Mouse (Mus musculus): ENCODE data around the gene Tfg.

Gene Tfg

GRCm38 (mm10) chr16:56705731-56706130 is 11.5 kb downstream of the Tfg start:
- H3K36me3 ChIP-seq (ENCODE audit: insufficient read depth, low read length): peaks cover 76% of the 10 kb centered on the region
- TF ChIP-seq NANOG (IDR thresholded peaks at IDR 0.05; ENCODE audit: borderline replicate concordance, low read length) (no peak), POU5F1 (IDR thresholded peaks at IDR 0.05; ENCODE audit: borderline replicate concordance, low read length) (no peak), CTCF (conservative IDR thresholded peaks at IDR 0.05; ENCODE audit: low read length) (no peak; the same call in 1 of the 2 replicates)
- no peaks in the 10 kb centered on the region for H3K4me1 ChIP-seq (replicated peaks; ENCODE audit: low read depth, low read length)
- H3K27me3 ChIP-seq (ENCODE audit: insufficient read depth, low read length): no peaks in the 10 kb centered on the region
- no peaks in the 10 kb centered on the region for H3K9me3 ChIP-seq (ENCODE audit: low read length)
- no peak overlapping the region for H3K4me3 ChIP-seq (replicated peaks; ENCODE audit: low read length)

- Histone ChIP-seq H3K36me3 (ENCODE audit: insufficient read depth, low read length) (peaks cover 70% of the 10 kb centered on the region), H3K4me1 (replicated peaks; ENCODE audit: low read depth, low read length) (no peaks in the 10 kb centered on the region), H3K27me3 (ENCODE audit: insufficient read depth, low read length) (no peaks in the 10 kb centered on the region), H3K9me3 (ENCODE audit: low read length) (no peaks in the 10 kb centered on the region), H3K4me3 (replicated peaks; ENCODE audit: low read length) (no peak overlapping the region)
- TF ChIP-seq POU5F1 (IDR thresholded peaks at IDR 0.05; ENCODE audit: borderline replicate concordance, low read length) (no peak), CTCF (conservative IDR thresholded peaks at IDR 0.05; ENCODE audit: low read length) (no peak), NANOG (IDR thresholded peaks at IDR 0.05; ENCODE audit: borderline replicate concordance, low read length) (no peak)
These were observed 16.4 kb downstream of the Tfg start for GRCm38 (mm10) chr16:56700898-56701297.

GRCm38 (mm10) chr16:56696448-56696847 is 20.8 kb downstream of the Tfg start:
- no peaks in the 10 kb centered on the region for H3K27me3 ChIP-seq (ENCODE audit: insufficient read depth, low read length)
- H3K9me3 ChIP-seq (ENCODE audit: low read length): no peaks in the 10 kb centered on the region
- no peak for TF ChIP-seq POU5F1 (IDR thresholded peaks at IDR 0.05; ENCODE audit: borderline replicate concordance, low read length)
- no peak for TF ChIP-seq NANOG (IDR thresholded peaks at IDR 0.05; ENCODE audit: borderline replicate concordance, low read length)
- no peak overlapping the region for H3K4me3 ChIP-seq (replicated peaks; ENCODE audit: low read length)
- H3K36me3 ChIP-seq (ENCODE audit: insufficient read depth, low read length): peaks cover 65% of the 10 kb centered on the region
- H3K4me1 ChIP-seq (replicated peaks; ENCODE audit: low read depth, low read length): no peaks in the 10 kb centered on the region

- TF ChIP-seq POU5F1 (IDR thresholded peaks at IDR 0.05; ENCODE audit: borderline replicate concordance, low read length) (no peak), NANOG (IDR thresholded peaks at IDR 0.05; ENCODE audit: borderline replicate concordance, low read length) (no peak), CTCF (conservative IDR thresholded peaks at IDR 0.05; ENCODE audit: low read length) (no peak)
- H3K36me3 ChIP-seq (ENCODE audit: insufficient read depth, low read length): peaks cover 47% of the 10 kb centered on the region
- H3K27me3 ChIP-seq (ENCODE audit: insufficient read depth, low read length): no peaks in the 10 kb centered on the region
- H3K9me3 ChIP-seq (ENCODE audit: low read length): no peaks in the 10 kb centered on the region
- no peaks in the 10 kb centered on the region for H3K4me1 ChIP-seq (replicated peaks; ENCODE audit: low read depth, low read length)
- H3K4me3 ChIP-seq (replicated peaks; ENCODE audit: low read length): no peak overlapping the region
These were observed 26.5 kb downstream of the Tfg start for GRCm38 (mm10) chr16:56690715-56691114.

GRCm38 (mm10) chr16:56686747-56687146 is 30.5 kb downstream of the Tfg start:
- H3K27me3 ChIP-seq (ENCODE audit: insufficient read depth, low read length): no peaks in the 10 kb centered on the region
- peaks cover 25% of the 10 kb centered on the region for H3K36me3 ChIP-seq (ENCODE audit: insufficient read depth, low read length)
- no peaks in the 10 kb centered on the region for H3K4me1 ChIP-seq (replicated peaks; ENCODE audit: low read depth, low read length)
- TF ChIP-seq NANOG (IDR thresholded peaks at IDR 0.05; ENCODE audit: borderline replicate concordance, low read length) (no peak), POU5F1 (IDR thresholded peaks at IDR 0.05; ENCODE audit: borderline replicate concordance, low read length) (no peak), CTCF (conservative IDR thresholded peaks at IDR 0.05; ENCODE audit: low read length) (no peak)
- no peak overlapping the region for H3K4me3 ChIP-seq (replicated peaks; ENCODE audit: low read length)
- H3K9me3 ChIP-seq (ENCODE audit: low read length): no peaks in the 10 kb centered on the region

- no peaks in the 10 kb centered on the region for H3K4me1 ChIP-seq (replicated peaks; ENCODE audit: low read depth, low read length)
- no peaks in the 10 kb centered on the region for H3K9me3 ChIP-seq (ENCODE audit: low read length)
- no peaks in the 10 kb centered on the region for H3K27me3 ChIP-seq (ENCODE audit: insufficient read depth, low read length)
- H3K36me3 ChIP-seq (ENCODE audit: insufficient read depth, low read length): no peaks in the 10 kb centered on the region; the same call in 1 of the 2 replicates
- H3K4me3 ChIP-seq (replicated peaks; ENCODE audit: low read length): no peak overlapping the region
- TF ChIP-seq POU5F1 (IDR thresholded peaks at IDR 0.05; ENCODE audit: borderline replicate concordance, low read length): no peak
- no peak for TF ChIP-seq CTCF (conservative IDR thresholded peaks at IDR 0.05; ENCODE audit: low read length)
- TF ChIP-seq NANOG (IDR thresholded peaks at IDR 0.05; ENCODE audit: borderline replicate concordance, low read length): no peak
These were observed 36.1 kb downstream of the Tfg start for GRCm38 (mm10) chr16:56681010-56681645.

- Histone ChIP-seq H3K9me3 (ENCODE audit: low read length) (no peaks in the 10 kb centered on the region), H3K27me3 (ENCODE audit: insufficient read depth, low read length) (no peaks in the 10 kb centered on the region), H3K4me3 (replicated peaks; ENCODE audit: low read length) (no peak overlapping the region), H3K4me1 (replicated peaks; ENCODE audit: low read depth, low read length) (no peaks in the 10 kb centered on the region), H3K36me3 (ENCODE audit: insufficient read depth, low read length) (no peaks in the 10 kb centered on the region)
- TF ChIP-seq NANOG (IDR thresholded peaks at IDR 0.05; ENCODE audit: borderline replicate concordance, low read length) (no peak), CTCF (conservative IDR thresholded peaks at IDR 0.05; ENCODE audit: low read length) (no peak), POU5F1 (IDR thresholded peaks at IDR 0.05; ENCODE audit: borderline replicate concordance, low read length) (no peak)
These were observed 40.1 kb downstream of the Tfg start for GRCm38 (mm10) chr16:56677146-56677545.

- H3K9me3 ChIP-seq (ENCODE audit: low read length): no peaks in the 10 kb centered on the region
- no peaks in the 10 kb centered on the region for H3K4me1 ChIP-seq (replicated peaks; ENCODE audit: low read depth, low read length)
- TF ChIP-seq POU5F1 (IDR thresholded peaks at IDR 0.05; ENCODE audit: borderline replicate concordance, low read length) (no peak), CTCF (conservative IDR thresholded peaks at IDR 0.05; ENCODE audit: low read length) (no peak), NANOG (IDR thresholded peaks at IDR 0.05; ENCODE audit: borderline replicate concordance, low read length) (no peak)
These were observed 43.8 kb downstream of the Tfg start for GRCm38 (mm10) chr16:56673420-56673819.

GRCm38 (mm10) chr16:56670941-56671340 is 46.3 kb downstream of the Tfg start:
- H3K4me1 ChIP-seq (replicated peaks; ENCODE audit: low read depth, low read length): no peaks in the 10 kb centered on the region
- H3K9me3 ChIP-seq (ENCODE audit: low read length): no peaks in the 10 kb centered on the region
- no peaks in the 10 kb centered on the region for H3K36me3 ChIP-seq (ENCODE audit: insufficient read depth, low read length)
- H3K27me3 ChIP-seq (ENCODE audit: insufficient read depth, low read length): no peaks in the 10 kb centered on the region
- no peak for TF ChIP-seq NANOG (IDR thresholded peaks at IDR 0.05; ENCODE audit: borderline replicate concordance, low read length)
- TF ChIP-seq POU5F1 (IDR thresholded peaks at IDR 0.05; ENCODE audit: borderline replicate concordance, low read length): no peak
- no peak for TF ChIP-seq CTCF (conservative IDR thresholded peaks at IDR 0.05; ENCODE audit: low read length)
- H3K4me3 ChIP-seq (replicated peaks; ENCODE audit: low read length): no peak overlapping the region

More at GRCm38 (mm10) chr16:56673420-56673819, 43.8 kb downstream of the Tfg start:
- H3K27me3 ChIP-seq (ENCODE audit: insufficient read depth, low read length): no peaks in the 10 kb centered on the region
- H3K36me3 ChIP-seq (ENCODE audit: insufficient read depth, low read length): no peaks in the 10 kb centered on the region
- no peak overlapping the region for H3K4me3 ChIP-seq (replicated peaks; ENCODE audit: low read length)
